Mouse (Mus musculus) megakaryocyte progenitor cell, adult 5-6 weeks (primary cell): ENCODE measurements at regions not wholly inside any gene's neighbourhood (a gene's known extent, or its start where the extent isn't known, plus 50 kb on each side); places are given as distances from the start of the nearest gene placed in this dataset.
A peak's percentile ranks its signal among the peaks of the same experiment; 100 is the strongest.

Source experiments
- ATAC-seq: replicated peaks from 2 replicates; pipeline ENCODE4 v1.8.0; 2016; ENCODE audit warnings: mild to moderate bottlenecking, moderate TSS enrichment, inconsistent platforms; ENCODE audit not compliant: poor library complexity

DNA sequence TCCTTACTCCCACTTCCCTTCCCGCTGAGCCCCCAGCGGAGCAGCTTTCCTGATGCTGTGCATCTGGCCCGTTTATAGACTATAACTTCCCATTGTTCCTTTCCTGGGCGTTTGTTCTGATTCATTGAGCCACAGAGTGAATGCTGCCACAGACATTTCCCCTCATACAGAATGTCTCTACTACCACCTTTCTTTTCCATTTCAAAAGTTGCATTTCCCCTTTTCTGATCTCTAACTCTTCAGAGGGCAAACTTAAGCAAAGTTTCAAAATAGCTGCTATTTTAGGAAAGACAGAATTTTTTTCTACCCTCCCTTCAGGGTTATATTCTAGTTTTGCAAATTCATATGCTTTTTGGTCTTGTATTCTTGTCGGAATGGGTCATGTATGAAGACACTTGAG is 128.3 kb upstream of the Tas2r119 start:
- ATAC-seq, result peak; percentile 61

DNA sequence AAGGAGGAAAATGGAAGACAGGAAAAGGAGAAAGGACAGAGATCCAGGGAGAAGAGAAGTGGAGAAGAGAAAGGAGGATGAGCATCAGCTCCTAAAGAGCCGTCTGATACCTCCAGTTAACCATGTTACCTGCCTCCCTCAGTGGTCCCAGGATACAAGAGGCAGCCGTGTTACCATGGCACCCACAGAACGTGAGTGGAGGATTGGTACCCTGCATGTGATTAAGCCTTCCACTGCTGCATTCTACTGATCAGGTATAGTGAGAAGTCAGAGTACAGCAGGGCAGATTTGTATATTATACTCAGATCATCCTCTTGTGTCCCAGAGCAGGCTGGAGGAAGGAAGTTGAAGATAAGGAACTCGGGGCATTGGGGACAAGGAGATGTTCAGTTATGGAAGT is 115.5 kb upstream of the Tas2r119 start:
- no peak for ATAC-seq

DNA sequence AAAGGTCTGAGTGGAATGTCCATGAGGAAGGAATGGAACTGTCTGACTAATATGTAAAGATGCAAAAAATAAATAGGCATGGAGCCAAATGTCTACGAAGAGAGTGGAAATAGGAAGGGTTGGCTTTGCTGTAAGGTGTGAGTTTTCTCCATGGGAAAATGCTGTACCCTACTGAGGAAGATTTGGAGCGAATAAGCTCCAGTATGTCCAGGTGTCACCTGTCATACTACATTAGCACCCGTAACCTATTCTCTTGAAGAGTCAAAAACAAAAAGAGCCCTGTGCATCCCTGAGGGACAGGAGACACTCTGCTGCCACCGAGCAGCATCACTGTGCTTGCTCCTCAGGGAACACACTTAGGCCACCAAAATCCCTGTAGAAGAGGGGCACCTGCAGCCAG is 95.0 kb upstream of the Tas2r119 start:
- no peak for ATAC-seq

DNA sequence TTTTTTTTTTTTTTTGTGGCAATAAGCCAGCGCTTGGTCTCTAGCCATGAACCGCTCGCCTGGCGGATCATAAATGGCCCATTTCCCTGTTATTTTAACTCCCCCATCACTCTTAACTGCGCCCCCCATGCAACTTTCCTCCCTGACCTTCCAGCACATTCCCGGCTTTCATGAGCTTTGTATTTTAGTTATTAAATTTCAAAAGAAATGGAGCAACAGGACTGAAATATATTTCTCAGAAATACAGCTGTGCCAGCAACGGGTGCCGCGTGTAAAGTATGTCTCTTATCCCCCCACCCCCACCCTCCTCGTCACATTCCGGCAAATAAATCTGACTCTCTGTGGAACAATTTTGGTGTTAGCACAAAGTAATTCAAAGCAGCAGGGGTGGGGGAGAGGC is 83.2 kb upstream of the Tas2r119 start:
- no peak for ATAC-seq

DNA sequence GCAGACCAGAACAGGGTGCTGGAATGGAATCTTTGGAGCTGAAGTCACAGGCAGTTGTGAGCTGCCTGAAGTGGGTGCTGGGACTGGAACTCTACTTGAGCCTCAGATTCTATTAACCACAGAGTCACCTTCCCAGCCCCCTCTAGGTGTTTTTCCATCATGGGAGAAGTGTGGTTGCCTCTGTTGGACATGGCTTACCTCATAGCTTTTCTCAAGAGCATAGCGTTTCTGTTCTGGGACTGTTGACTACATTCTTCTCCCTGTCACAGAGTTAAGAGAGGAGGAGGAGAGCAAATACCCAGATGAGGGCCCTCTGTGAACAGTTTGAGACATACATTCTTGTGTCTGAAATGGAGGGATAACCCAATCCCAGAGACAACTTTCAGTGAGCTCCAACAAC is 81.5 kb upstream of the Tas2r119 start:
- ATAC-seq, result no peak

DNA sequence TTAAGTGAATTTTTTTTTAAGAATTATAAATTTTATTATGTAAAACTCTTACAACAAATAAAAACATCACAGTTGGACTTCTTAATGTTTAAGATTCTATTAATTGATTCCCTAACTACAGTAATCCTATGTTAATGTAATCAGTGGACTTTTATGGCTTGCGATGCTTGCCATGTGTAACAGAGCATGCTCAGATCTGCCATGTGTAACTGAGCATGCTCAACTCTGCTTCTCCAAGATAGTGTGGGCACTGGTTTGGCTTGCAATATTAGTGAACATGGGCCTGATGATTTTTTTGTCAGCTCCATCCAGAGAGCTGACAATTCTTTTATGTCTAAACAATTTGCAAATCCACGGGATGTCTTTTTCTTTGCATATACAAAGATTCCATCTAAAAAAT is 66.4 kb upstream of the Tas2r119 start:
- no peak for ATAC-seq
